Mouse (Mus musculus): ENCODE data around the gene Ercc4. TPM values are rescaled to one million over a fixed set of nuclear protein-coding genes. Genes with fewer than 3 reads are reported as not detected.
"Not testable (repeated sequence)": the region's sequence is repeated elsewhere in the genome, so short reads cannot be mapped to it uniquely, and the experiment has no call there.

Gene Ercc4
- 14.1 and 16.6 TPM in 2 replicates for total RNA-seq (2014; fragmentation: Nextera tagmentation)
- total RNA-seq (2017) = 8.0 and 9.3 TPM in 2 replicates

DNA sequence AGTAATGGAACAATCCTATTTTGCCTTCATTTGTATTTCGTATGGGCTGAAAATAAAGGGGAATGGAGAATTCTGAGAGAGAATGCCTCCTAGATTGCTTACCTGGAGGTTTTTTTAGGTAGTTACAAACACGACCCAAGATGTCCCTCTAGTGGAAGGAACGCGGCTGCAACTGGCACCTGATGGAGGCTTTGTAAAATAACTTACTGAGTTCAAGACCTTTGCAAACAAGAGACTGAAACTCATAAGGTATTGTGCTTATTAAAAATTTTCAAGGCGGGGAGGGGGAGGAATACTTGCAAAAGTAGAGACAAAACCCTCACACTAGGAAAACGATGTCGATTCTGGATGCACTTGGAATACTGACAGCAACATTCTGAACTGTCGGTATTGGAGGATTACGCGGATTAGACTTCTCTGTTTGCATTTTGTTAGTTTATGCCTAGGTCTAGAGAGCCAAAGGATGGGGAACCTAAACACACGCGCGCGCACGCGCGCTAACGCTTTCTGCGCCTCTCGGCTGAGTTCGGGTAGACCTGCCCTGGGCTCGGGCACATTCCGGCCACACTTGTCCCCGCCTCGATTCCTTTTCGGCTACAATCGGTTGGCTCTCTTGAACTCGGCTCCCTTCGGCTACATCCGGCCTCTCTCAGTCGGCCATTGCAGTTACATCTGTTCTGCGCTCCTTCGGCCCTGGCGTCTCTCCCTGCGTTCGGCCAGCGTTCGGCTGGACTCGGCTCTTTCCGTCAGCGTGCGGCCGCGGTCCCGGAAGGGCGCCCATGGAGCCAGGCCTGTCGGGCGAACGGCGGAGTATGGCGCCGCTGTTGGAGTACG is at the start of gene Ercc4:
Gene Ercc4 (plus strand): TSS at position 529 of the 834 bp plus-strand sequence.
- peak; percentile 98 for ATAC-seq (replicated peaks; ENCODE audit: poor library complexity, severe bottlenecking)

DNA sequence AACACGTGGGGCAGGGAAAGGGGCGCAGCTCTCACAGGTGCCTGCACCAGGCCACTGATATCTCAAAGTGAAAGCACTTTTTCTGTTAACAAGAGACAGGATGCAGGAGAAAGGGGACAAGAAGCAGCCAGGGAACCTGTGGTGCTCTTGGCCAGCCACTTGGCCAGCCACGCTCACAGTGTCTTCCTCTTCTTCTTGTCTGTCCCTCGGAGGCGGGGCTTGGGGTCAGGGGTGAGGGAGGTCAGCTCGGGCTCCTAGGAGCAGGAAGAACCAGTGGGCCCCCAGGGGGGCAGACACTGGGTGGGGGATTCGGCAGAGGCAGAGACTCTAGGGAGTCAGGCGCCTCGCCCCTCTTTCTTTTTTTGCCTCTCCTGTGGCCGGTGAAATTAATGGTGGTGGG is 48.4 kb upstream of the Ercc4 start:
- ATAC-seq (replicated peaks; ENCODE audit: poor library complexity, severe bottlenecking) = peak; percentile 83

- no peak for ATAC-seq (replicated peaks; ENCODE audit: poor library complexity, severe bottlenecking)
Observed at GRCm38 (mm10) chr16:13074176-13074575, 35.3 kb upstream of the Ercc4 start.

- no peak for ATAC-seq (replicated peaks; ENCODE audit: poor library complexity, severe bottlenecking)
Observed at GRCm38 (mm10) chr16:13080161-13080560, 29.3 kb upstream of the Ercc4 start.

DNA sequence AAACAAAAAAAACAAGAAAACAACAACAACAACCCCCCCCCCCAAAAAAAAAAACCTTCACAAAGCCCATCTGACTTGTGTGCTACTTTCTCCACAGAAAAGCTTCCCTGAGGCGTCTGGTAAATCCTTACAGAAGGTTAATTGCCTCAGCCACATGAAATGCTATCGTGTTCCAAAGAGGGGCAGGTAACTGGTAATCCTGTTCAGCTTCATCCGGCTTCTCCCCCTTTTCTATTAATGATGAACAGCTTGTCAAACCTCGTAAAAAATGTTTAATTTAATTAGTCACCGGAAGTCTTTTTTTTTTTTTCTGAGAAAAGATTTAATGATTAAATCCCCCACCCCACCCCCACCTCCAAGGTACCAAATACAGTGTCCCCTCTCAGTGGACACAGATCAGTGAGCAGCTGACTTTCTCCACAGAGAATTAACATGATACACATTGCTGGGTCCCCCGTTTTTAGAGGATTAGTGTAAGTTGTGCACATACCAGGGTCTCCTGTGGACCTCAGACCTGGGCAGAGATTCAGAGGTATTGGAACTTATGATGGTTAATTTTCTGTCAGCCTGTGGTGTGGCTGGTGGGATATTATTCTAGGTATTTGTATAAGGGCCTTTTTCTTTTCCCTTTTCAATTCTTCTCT is 26.2 kb upstream of the Ercc4 start:
- no peak for ATAC-seq (replicated peaks; ENCODE audit: poor library complexity, severe bottlenecking)

GRCm38 (mm10) chr16:13108356-13108755 is 1.1 kb upstream of the Ercc4 start:
- ATAC-seq (replicated peaks; ENCODE audit: poor library complexity, severe bottlenecking) = no peak

DNA sequence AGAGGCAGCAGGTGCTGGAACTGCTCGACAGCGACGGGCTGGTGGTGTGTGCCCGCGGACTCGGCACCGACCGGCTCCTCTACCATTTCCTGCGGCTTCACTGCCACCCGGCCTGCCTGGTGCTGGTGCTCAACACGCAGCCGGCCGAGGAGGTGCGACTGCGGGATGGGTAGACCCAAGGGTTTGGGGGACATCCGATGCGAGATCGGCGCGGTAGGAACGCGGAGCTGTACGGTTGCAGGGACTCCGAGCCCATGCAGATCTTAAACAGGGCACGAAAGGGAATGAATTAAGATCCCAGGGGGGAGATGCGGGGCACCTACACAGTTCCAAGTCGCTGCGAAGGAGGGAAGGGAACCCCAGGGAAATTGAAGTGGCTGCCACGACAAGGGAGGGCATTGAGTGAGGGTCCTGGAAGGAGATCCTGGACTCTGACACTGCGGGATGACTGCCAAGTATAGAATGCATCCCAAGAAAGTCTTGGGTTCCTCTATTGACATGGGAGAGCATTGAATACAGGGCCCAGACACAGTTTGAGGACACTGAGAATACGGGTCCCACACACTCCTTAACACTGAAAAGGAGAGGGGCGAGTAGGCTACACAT is 609 bp downstream of the Ercc4 start:
- no peak; the same call in 1 of the 2 replicates for ATAC-seq (replicated peaks; ENCODE audit: poor library complexity, severe bottlenecking)

GRCm38 (mm10) chr16:13114821-13115220 is 5.3 kb downstream of the Ercc4 start:
- ATAC-seq (replicated peaks; ENCODE audit: poor library complexity, severe bottlenecking) = no peak

DNA sequence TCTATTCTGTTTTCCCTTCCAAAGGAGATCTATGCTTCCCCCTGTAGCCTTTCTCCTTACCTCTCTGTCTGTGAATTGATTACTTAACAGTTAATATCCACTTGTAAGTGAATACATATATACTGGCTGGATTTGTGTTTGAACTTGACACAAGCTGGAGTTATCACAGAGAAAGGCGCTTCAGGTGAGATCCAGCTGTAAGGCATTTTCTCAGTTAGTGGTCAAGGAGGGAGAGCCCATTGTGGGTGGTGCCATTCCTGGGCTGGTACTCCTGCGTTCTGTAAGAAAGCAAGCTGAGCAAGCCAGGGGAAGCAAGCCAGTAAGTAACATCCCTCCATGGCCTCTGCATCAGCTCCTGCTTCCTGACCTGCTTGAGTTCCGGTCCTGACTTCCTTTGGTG is 6.0 kb downstream of the Ercc4 start:
- not testable (repeated sequence) for ATAC-seq (replicated peaks; ENCODE audit: poor library complexity, severe bottlenecking)

DNA sequence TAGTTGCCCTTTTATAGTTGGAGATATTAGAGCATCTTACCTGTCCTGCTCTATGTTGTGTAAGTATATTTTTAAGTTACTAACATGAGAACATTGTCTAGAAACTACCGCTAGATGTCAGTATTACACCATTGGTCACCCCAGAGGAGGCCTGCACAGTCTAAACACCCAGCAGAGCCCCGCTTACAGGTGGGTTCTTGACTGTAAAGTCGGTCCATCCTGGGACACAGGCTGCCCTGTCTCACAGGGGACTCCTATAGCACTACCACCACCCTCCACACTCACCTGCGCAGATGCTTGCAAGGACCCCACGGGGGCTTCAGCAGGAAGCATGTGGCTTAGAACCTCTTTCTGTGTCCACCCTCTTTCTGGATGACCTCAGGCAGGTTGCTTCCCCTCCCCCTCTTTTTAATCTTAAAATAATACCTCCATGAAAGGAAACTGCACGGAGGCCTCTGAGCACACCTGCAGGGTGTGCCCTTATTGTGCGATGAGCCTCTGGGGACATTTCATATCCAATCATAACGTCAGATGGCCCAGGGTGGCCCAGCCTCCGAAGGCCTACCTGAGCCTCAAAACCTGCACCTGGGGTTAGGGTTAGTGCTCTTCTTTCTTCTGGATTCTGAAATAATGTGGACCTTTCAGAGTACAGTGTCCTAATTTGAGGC is 7.9 kb downstream of the Ercc4 start:
- ATAC-seq (replicated peaks; ENCODE audit: poor library complexity, severe bottlenecking) = peak; percentile 90

- ATAC-seq (replicated peaks; ENCODE audit: poor library complexity, severe bottlenecking) = no peak
Observed at GRCm38 (mm10) chr16:13117967-13118430, 8.5 kb downstream of the Ercc4 start.

DNA sequence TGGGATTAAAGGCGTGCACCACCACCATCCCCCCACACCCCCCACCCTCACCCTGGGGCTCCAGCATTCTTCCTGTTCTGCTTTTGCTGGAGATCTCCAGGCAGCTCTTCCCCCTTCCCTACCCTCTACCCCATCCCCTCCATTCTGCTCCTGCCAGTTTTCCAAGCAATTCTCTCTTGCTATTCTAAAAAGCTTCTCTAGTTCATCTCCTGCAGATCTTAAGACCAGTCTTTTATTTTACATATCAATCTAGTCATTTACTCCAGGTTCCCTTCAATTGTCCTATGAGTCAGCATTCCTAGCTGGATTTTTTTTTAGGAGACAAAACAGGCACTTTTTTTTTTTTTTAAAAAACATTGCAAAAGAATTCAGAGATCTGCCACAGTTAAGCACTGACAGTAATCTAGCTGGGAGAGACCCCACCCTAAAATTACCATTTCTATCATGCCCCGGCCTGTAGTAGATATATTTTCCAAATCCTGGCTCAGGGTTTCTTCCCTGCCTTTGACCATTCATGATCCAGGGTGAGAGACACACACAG is 9.3 kb downstream of the Ercc4 start:
- ATAC-seq (replicated peaks; ENCODE audit: poor library complexity, severe bottlenecking) = no peak

- no peak for ATAC-seq (replicated peaks; ENCODE audit: poor library complexity, severe bottlenecking)
Observed at GRCm38 (mm10) chr16:13119641-13120350, 10.3 kb downstream of the Ercc4 start.

DNA sequence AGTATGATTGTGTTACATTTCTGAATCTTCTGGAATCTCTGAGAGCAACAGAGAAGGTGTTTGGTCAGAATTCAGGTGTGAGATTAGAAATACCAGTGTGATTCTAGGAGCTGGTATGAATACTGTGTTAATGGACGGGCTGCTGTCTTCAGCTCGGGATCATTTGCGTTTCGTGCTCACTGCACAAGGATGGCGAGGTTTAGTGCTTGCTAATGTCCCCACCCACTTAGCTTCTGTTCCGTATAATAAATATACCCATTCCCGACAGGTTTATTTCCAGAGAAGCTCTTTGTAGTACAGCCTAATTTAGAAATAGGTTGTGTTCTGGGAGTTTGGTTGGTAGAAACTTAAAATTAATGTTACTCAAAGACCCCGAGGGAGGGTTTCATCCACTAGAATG is 15.9 kb downstream of the Ercc4 start:
- no peak for ATAC-seq (replicated peaks; ENCODE audit: poor library complexity, severe bottlenecking)

DNA sequence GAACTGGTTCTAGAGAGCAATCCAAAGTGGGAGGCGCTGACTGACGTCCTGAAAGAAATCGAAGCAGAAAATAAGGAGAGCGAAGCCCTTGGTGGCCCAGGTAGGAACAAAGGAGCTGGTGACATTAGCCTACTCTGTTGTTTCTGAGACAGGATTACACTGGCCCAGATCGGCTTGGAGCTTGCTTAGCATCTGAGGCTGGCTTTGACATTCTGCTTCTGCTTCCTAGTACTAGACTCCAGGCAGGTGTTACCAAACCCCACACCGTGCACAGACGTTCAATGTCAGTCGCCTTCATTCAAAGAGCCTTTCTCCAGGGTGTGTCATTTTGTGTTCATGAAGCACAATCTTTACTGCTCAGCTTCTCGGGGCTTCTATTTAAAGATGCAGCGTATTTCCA is 18.1 kb downstream of the Ercc4 start:
- no peak for ATAC-seq (replicated peaks; ENCODE audit: poor library complexity, severe bottlenecking)

- ATAC-seq (replicated peaks; ENCODE audit: poor library complexity, severe bottlenecking) = peak; percentile 40; the same call in 1 of the 2 replicates
Observed at GRCm38 (mm10) chr16:13130412-13130811, 20.9 kb downstream of the Ercc4 start.

- ATAC-seq (replicated peaks; ENCODE audit: poor library complexity, severe bottlenecking) = no peak
Observed at GRCm38 (mm10) chr16:13141220-13141619, 31.7 kb downstream of the Ercc4 start.

- no peak for ATAC-seq (replicated peaks; ENCODE audit: poor library complexity, severe bottlenecking)
Observed at GRCm38 (mm10) chr16:13143932-13144331, 34.4 kb downstream of the Ercc4 start.

DNA sequence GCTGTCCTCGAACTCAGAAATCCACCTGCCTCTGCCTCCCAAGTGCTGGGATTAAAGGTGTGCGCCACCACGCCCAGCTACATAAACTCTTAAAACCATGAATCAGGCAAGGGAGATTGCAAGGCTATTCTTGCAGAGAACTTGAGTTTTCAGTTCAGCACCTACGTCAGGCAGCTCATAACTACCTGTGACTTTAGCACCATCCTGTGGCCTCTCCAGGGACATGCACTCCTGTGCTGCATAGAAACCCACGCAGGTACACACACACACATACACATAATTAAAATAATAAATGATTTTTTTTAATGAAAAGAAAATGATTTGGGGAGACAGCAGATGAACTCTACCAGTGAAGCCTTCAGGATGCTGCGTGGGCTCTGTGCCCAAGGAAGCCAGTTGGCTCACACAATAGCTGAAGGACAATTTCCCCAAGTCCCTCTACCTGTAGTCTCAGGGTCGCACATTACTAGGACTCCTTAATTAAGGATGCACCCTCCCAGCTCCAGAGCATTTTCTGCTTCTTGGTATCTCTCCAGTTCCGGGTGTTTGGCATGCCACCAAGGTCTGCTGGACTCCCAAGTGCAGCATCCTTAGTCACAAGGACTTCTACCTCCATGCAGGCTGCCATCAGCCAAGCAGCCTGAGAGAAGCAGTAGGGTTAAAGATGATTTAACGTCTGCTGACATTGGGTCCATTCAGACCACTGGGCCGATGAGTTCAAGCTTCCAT is 35.4 kb downstream of the Ercc4 start:
- ATAC-seq (replicated peaks; ENCODE audit: poor library complexity, severe bottlenecking) = no peak
